Mouse (Mus musculus) ES-Bruce4 (cell line): Measurements from ENCODE around the gene Hoxa5. TPM values are rescaled to one million over a fixed set of nuclear protein-coding genes. Genes with fewer than 3 reads are reported as not detected.
A peak's percentile ranks its signal among the peaks of the same experiment; 100 is the strongest.

Experiments
- H3K27ac ChIP-seq: 2 replicates; pipeline ENCODE4 v1.5.1; 2012; ENCODE audit warnings: low read length, inconsistent platforms; ENCODE audit not compliant: insufficient read depth
- H3K27me3 ChIP-seq: 2 replicates; pipeline ENCODE4 v1.6.1; 2012; ENCODE audit warnings: mild to moderate bottlenecking, low read length, inconsistent platforms; ENCODE audit not compliant: control insufficient read depth, poor library complexity, insufficient read depth, severe bottlenecking
- H3K36me3 ChIP-seq: 2 replicates; pipeline ENCODE4 v1.6.1; 2012; ENCODE audit warnings: inconsistent platforms, mild to moderate bottlenecking, low read length, moderate library complexity; ENCODE audit not compliant: control insufficient read depth, poor library complexity, insufficient read depth, severe bottlenecking
- H3K4me1 ChIP-seq: one replicate; pipeline ENCODE4 v1.8.1; 2011; ENCODE audit warnings: low read length; ENCODE audit not compliant: control insufficient read depth, insufficient read depth
- H3K4me3 ChIP-seq: 2 replicates; pipeline ENCODE4 v1.5.1; 2011; ENCODE audit warnings: low read depth, mild to moderate bottlenecking, low read length
- H3K9ac ChIP-seq: 2 replicates; pipeline ENCODE4 v1.6.1; 2012; ENCODE audit warnings: low read depth, mild to moderate bottlenecking, inconsistent platforms; ENCODE audit not compliant: poor library complexity, severe bottlenecking
- H3K9me3 ChIP-seq: replicated peaks from 2 replicates; pipeline ENCODE4 v1.6.1; 2012; ENCODE audit warnings: mild to moderate bottlenecking, low read length, inconsistent platforms; ENCODE audit not compliant: control insufficient read depth, poor library complexity, insufficient read depth, severe bottlenecking
- CTCF ChIP-seq: IDR thresholded peaks from one replicate; pipeline ENCODE4 v1.8.1; 2011; ENCODE audit warnings: low read depth, low read length
- EP300 ChIP-seq: IDR thresholded peaks from 2 replicates; pipeline ENCODE4 v1.6.1; 2011; ENCODE audit warnings: low read depth, low read length; ENCODE audit not compliant: insufficient read depth
- POLR2A ChIP-seq: IDR thresholded peaks from one replicate; pipeline ENCODE4 v1.8.1; 2011; ENCODE audit warnings: low read length; ENCODE audit not compliant: insufficient read depth
- polyA plus RNA-seq: library from polyadenylated mRNA; stranded (reverse); fragments of >200 nt; gene quantifications from 2 replicates; pipeline ENCODE4 v1.2.4, GENCODE M21; 2011; ENCODE audit warnings: low read depth; ENCODE audit not compliant: missing spikeins, insufficient read depth, insufficient read length

Gene Hoxa5
- polyA plus RNA-seq, 1 experiment = not detected

DNA sequence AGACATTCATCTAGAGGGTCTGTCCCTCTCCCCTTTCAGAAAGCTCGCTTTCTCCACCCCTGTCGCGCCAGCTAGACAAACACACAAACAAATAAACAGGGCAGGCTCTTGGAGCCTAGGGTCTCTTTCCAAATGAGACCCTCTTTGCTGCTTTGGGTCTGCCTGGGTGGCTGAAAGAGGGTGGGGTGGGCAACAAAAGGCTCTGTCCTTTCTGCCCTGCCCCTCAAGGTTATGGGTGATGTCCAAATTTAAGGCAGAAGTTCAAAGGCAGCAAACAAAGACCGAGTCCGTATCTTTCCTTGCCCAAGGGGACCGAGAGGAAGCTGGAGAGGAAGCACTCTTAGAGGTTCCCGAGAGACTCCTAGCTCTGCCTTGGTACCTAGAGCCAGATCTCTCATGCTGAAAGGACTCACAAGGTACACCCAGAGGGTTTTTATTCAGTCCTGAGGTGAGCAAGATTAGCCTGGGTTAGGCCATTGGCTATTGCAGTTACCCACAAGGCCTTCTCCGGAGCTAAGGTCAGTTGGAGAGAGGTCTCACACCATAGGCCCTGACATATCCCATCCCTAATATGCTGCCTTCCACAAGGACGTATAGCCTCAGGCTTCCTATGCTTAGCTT is 36.7 kb upstream of the Hoxa5 start:
- Histone ChIP-seq H3K27ac (no peak overlapping the region), H3K4me1 (no peaks in the 10 kb centered on the region), H3K9me3 (no peaks in the 10 kb centered on the region), H3K27me3 (peaks cover 61% of the 10 kb centered on the region), H3K4me3 (no peak overlapping the region), H3K9ac (no peak overlapping the region), H3K36me3 (no peaks in the 10 kb centered on the region)
- TF ChIP-seq CTCF (no peak), EP300 (no peak), POLR2A (no peak)

DNA sequence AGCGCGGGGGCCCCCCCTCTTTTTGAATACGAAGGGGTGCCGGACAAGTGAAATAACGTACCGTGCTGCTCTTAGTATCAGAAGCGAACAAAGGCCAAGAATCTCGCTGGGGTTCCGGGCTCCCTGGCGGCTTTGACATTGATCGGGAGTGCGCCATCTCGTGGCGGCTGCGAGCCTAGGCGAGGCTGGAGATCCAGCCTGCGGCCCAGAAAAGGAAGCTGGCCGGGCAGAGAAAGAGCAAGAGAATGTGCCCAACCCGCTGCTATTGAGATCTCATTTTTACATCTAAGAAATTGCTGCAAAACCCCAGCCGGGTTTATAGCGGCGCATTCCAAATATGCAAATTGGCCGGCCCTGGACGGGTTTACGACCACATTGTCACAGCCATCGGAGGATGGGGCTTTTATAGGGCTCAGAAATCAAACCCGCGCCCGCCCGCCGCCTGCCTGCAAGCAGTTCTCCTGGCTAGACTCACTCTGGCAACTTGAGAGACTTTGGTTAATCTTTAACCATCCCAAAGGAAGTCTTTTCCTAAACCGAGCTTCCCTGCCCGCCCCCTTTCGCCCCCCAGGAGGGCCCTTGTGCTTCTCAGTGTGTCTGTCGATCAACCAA is 36.1 kb upstream of the Hoxa5 start, which contains the start of gene Hoxa10:
Gene Hoxa10, minus strand, starts transcription at position 466 of the 612 bp plus-strand sequence.
- TF ChIP-seq CTCF = peak; percentile 80
- no peak for TF ChIP-seq EP300
- no peak for TF ChIP-seq POLR2A
- Histone ChIP-seq H3K4me1 (no peaks in the 10 kb centered on the region), H3K27ac (no peak within 1 kb of the TSS)

GRCm38 (mm10) chr6:52239625-52240388 is 35.4 kb upstream of the Hoxa5 start:
- peaks cover 59% of the 10 kb centered on the region for H3K27me3 ChIP-seq
- no peaks in the 10 kb centered on the region for H3K9me3 ChIP-seq
- no peak overlapping the region for H3K9ac ChIP-seq
- H3K4me3 ChIP-seq = peak overlapping the region; percentile 12; the same call in 1 of the 2 replicates
- H3K36me3 ChIP-seq = no peaks in the 10 kb centered on the region
- H3K4me1 ChIP-seq = no peaks in the 10 kb centered on the region
- no peak for TF ChIP-seq CTCF
- no peak for TF ChIP-seq POLR2A
- TF ChIP-seq EP300 = no peak
- no peak overlapping the region for H3K27ac ChIP-seq

More for the DNA sequence above, 36.1 kb upstream of the Hoxa5 start, which contains the start of gene Hoxa10:
- H3K36me3 ChIP-seq = no peaks in the 10 kb centered on the region
- H3K9ac ChIP-seq = no peak within 1 kb of the TSS
- H3K4me3 ChIP-seq = peak within 1 kb of the TSS; percentile 16; the same call in 1 of the 2 replicates
- peaks cover 61% of the 10 kb centered on the region for H3K27me3 ChIP-seq
- no peaks in the 10 kb centered on the region for H3K9me3 ChIP-seq

GRCm38 (mm10) chr6:52238976-52239375 is 34.6 kb upstream of the Hoxa5 start:
- H3K4me3 ChIP-seq = no peak overlapping the region
- H3K9ac ChIP-seq = no peak overlapping the region
- H3K4me1 ChIP-seq = no peaks in the 10 kb centered on the region
- H3K36me3 ChIP-seq = no peaks in the 10 kb centered on the region
- no peak for TF ChIP-seq POLR2A
- TF ChIP-seq CTCF = no peak
- no peak for TF ChIP-seq EP300
- H3K27ac ChIP-seq = no peak overlapping the region
- H3K9me3 ChIP-seq = no peaks in the 10 kb centered on the region
- H3K27me3 ChIP-seq = peaks cover 62% of the 10 kb centered on the region

GRCm38 (mm10) chr6:52238155-52238545 is 33.8 kb upstream of the Hoxa5 start:
- TF ChIP-seq EP300 = no peak
- no peak for TF ChIP-seq POLR2A
- TF ChIP-seq CTCF = no peak
- no peaks in the 10 kb centered on the region for H3K4me1 ChIP-seq
- no peak overlapping the region for H3K9ac ChIP-seq
- H3K27ac ChIP-seq = no peak overlapping the region
- no peaks in the 10 kb centered on the region for H3K36me3 ChIP-seq
- H3K27me3 ChIP-seq = peaks cover 64% of the 10 kb centered on the region
- no peak overlapping the region for H3K4me3 ChIP-seq
- H3K9me3 ChIP-seq = no peaks in the 10 kb centered on the region
